Mouse (Mus musculus) lung, postnatal 0 days (tissue): ENCODE measurements around the gene Vax1.

Experiments
- CTCF ChIP-seq: IDR thresholded peaks from 2 replicates; pipeline ENCODE4 v1.5.1; 2016; ENCODE audit warnings: antibody characterized with exemption, mild to moderate bottlenecking
- EP300 ChIP-seq: IDR thresholded peaks from 2 replicates; pipeline ENCODE4 v1.6.1; 2016; ENCODE audit warnings: antibody characterized with exemption, mild to moderate bottlenecking, control low read depth

- TF ChIP-seq CTCF = no peak
- TF ChIP-seq EP300 = no peak
Measured at GRCm38 (mm10) chr19:59134916-59135315, 34.9 kb downstream of the Vax1 start.
